Mouse (Mus musculus) bone marrow macrophage, adult 2 months (primary cell): ENCODE data around the gene Akap2.

Experiments
- CTCF ChIP-seq: IDR thresholded peaks from 2 replicates; pipeline ENCODE4 v1.5.1; 2012; ENCODE audit warnings: low read depth, mild to moderate bottlenecking, low read length, moderate library complexity
- POLR2A ChIP-seq: IDR thresholded peaks from 2 replicates; pipeline ENCODE4 v1.6.1; 2012; ENCODE audit warnings: mild to moderate bottlenecking, low read depth, low read length, borderline replicate concordance

DNA sequence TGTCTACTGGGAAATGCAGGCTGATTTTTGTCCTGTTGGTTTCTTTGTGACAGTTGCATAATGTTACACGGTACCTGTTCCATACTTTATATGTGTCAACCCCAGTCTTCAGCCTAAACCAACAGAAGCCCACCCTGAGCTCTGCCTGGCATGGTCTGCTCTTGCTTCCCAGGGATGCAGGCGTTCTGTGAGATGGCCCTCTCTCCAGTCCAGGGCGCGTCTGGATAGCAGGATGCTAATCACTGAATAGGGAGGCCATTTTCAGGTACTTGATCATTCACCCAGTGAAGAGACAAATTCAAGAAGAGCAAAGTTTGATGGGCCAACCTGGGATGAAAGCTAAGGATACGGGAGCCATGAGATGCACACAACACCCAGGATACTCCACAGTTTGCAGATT is 161.7 kb downstream of the Akap2 start:
- TF ChIP-seq CTCF, result no peak
- TF ChIP-seq POLR2A, result no peak
